Mouse (Mus musculus) lung, postnatal 25 days (tissue): ENCODE data around the gene Rasl10a.
A peak's percentile ranks its signal among the peaks of the same experiment; 100 is the strongest.

ENCODE experiments used
- DNase-seq: peaks from one replicate; pipeline ENCODE4 v3.0.0; 2022; ENCODE audit warnings: low spot score

Rasl10a gene

GRCm38 (mm10) chr11:5054151-5054550 is 3.8 kb upstream of the Rasl10a start:
- DNase-seq = no peak

- peak; percentile 37 for DNase-seq
Observed at GRCm38 (mm10) chr11:5054874-5055273, 3.1 kb upstream of the Rasl10a start.

- no peak for DNase-seq
Observed at GRCm38 (mm10) chr11:5055945-5056938, 1.7 kb upstream of the Rasl10a start.

GRCm38 (mm10) chr11:5057064-5057463 is 864 bp upstream of the Rasl10a start:
- DNase-seq = no peak

GRCm38 (mm10) chr11:5057541-5057855 is 430 bp upstream of the Rasl10a start:
- DNase-seq = no peak

- DNase-seq = no peak
Observed at GRCm38 (mm10) chr11:5058783-5059182, 855 bp downstream of the Rasl10a start.

- no peak for DNase-seq
Observed at GRCm38 (mm10) chr11:5059230-5059629, 1.3 kb downstream of the Rasl10a start.

- DNase-seq = peak; percentile 28
Observed at GRCm38 (mm10) chr11:5059704-5060156, 1.8 kb downstream of the Rasl10a start.

- no peak for DNase-seq
Observed at GRCm38 (mm10) chr11:5060756-5061412, 3.0 kb downstream of the Rasl10a start.

GRCm38 (mm10) chr11:5061413-5062139 is 3.6 kb downstream of the Rasl10a start:
- peak; percentile 95 for DNase-seq

GRCm38 (mm10) chr11:5062326-5062725 is 4.4 kb downstream of the Rasl10a start:
- DNase-seq = peak; percentile 3

GRCm38 (mm10) chr11:5062860-5063505 is 5.1 kb downstream of the Rasl10a start:
- DNase-seq = no peak

GRCm38 (mm10) chr11:5063561-5064281 is 5.8 kb downstream of the Rasl10a start:
- no peak for DNase-seq

GRCm38 (mm10) chr11:5064282-5065055 is 6.5 kb downstream of the Rasl10a start:
- DNase-seq = peak; percentile 16

- peak; percentile 90 for DNase-seq
Observed at GRCm38 (mm10) chr11:5065056-5065821, 7.3 kb downstream of the Rasl10a start, which contains the start of gene Gas2l1. Gas2l1 (minus strand) TSS chr11:5065327.

GRCm38 (mm10) chr11:5067063-5067462 is 9.1 kb downstream of the Rasl10a start:
- DNase-seq = no peak

GRCm38 (mm10) chr11:5068126-5068971 is 10.4 kb downstream of the Rasl10a start:
- peak; percentile 73 for DNase-seq

- peak; percentile 17 for DNase-seq
Observed at GRCm38 (mm10) chr11:5074882-5075281, 17.0 kb downstream of the Rasl10a start.

GRCm38 (mm10) chr11:5075760-5076159 is 17.8 kb downstream of the Rasl10a start:
- DNase-seq = no peak
